Mouse (Mus musculus) limb, embryonic 12.5 days (tissue): ENCODE results near the gene Chrna5. TPM values are rescaled to one million over a fixed set of nuclear protein-coding genes. Genes with fewer than 3 reads are reported as not detected.

Source experiments
- ATAC-seq: fragments of 200-750 bp; cut with Nextera tagmentation; 2 replicates; pipeline ENCODE4 v1.8.0; 2017; ENCODE audit warnings: low read depth, moderate TSS enrichment; ENCODE audit not compliant: insufficient number of reproducible peaks, insufficient read depth, low FRiP score, low TSS enrichment
- H3K27ac ChIP-seq: fragments of 300-500 bp; sonication (generic); 2 replicates; pipeline ENCODE4 v1.5.1; 2016; ENCODE audit warnings: mild to moderate bottlenecking, moderate library complexity
- H3K27me3 ChIP-seq: fragments of 300-500 bp; sonication (generic); 2 replicates; pipeline ENCODE4 v1.6.1; 2016; ENCODE audit warnings: mild to moderate bottlenecking, moderate library complexity
- H3K36me3 ChIP-seq: fragments of 300-500 bp; sonication (generic); 2 replicates; pipeline ENCODE4 v1.6.1; 2016; ENCODE audit warnings: mild to moderate bottlenecking, moderate library complexity
- H3K4me1 ChIP-seq: fragments of 300-500 bp; sonication (generic); replicated peaks from 2 replicates; pipeline ENCODE4 v1.6.1; 2016
- H3K4me2 ChIP-seq: fragments of 300-500 bp; sonication (generic); 2 replicates; pipeline ENCODE4 v1.6.1; 2016; ENCODE audit warnings: mild to moderate bottlenecking, moderate library complexity
- H3K4me3 ChIP-seq: fragments of 300-500 bp; sonication (generic); replicated peaks from 2 replicates; pipeline ENCODE4 v1.5.1; 2016; ENCODE audit warnings: mild to moderate bottlenecking
- H3K9ac ChIP-seq: fragments of 300-500 bp; sonication (generic); replicated peaks from 2 replicates; pipeline ENCODE4 v1.6.1; 2016; ENCODE audit warnings: mild to moderate bottlenecking, moderate library complexity
- H3K9me3 ChIP-seq: fragments of 300-500 bp; sonication (generic); 2 replicates; pipeline ENCODE4 v1.6.1; 2016; ENCODE audit warnings: mild to moderate bottlenecking, moderate library complexity
- WGBS: fragments of 180-500 bp; shearing (Covaris S2); methylation state at CpG from one replicate; pipeline ENCODE4 v1.1.7; 2016; 5-methylcytosine and 5-hydroxymethylcytosine counted together
- polyA plus RNA-seq: library from polyadenylated mRNA; unstranded; fragments of >200 nt; fragmentation: Nextera tagmentation; extraction: Ambion mirVana; gene quantifications from 2 replicates; pipeline ENCODE4 v1.2.1, GENCODE M21; 2016

The Chrna5 gene
- polyA plus RNA-seq, 1 experiment from 2014 or later: 1.1 TPM

- Histone ChIP-seq H3K4me2 (no peak overlapping the region), H3K36me3 (no peaks in the 10 kb centered on the region), H3K9me3 (no peaks in the 10 kb centered on the region), H3K27ac (no peak overlapping the region), H3K4me1 (peaks cover 14% of the 10 kb centered on the region), H3K27me3 (peaks cover 49% of the 10 kb centered on the region), H3K4me3 (no peak overlapping the region), H3K9ac (no peak overlapping the region)
- WGBS: 30% methylated on average over 13 of the region's 13 CpGs
- no peak for ATAC-seq
Measured at GRCm38 (mm10) chr9:55023902-55024583, 43.4 kb downstream of the Chrna5 start.

DNA sequence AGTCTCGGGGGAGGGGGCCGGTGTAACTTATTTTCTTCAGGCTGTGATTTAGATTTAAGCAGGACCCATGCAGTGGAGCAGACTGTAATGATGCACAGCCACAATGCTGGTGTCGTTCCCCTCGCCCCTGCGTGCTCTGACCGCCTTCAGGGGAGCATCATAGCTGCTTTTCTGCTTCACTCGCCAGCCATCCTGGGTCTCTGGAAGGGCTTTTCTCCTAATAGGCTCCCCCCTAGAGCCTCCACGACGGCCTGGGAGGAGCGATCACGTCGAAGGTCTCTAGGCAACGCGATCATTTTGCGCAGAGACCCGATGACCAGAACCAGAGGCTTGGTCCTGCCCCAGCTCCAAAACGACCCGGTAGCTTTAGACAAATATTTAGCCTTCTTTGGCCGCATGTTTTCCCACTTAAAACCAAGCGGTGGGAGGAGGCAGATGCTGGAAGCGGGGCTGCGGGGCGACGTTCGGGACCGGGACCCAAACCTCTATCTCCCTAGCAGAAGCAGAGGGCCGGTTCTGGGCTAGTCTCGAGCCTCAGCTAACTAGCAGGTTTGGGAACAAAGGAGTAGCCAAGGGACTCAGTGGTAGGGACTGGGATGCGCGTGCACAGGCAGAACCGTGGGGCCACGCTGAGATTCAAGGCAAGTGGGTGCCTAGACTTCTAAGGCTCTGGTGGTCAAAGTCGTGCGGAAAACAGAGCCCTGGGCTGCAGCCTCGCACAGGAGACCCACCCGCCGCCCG, 45.0 kb downstream of the Chrna5 start:
- Histone ChIP-seq H3K4me2 (peak overlapping the region; percentile 75), H3K4me3 (peak overlapping the region; percentile 42), H3K36me3 (no peaks in the 10 kb centered on the region), H3K4me1 (peaks cover 14% of the 10 kb centered on the region), H3K27me3 (peaks cover 61% of the 10 kb centered on the region), H3K27ac (no peak overlapping the region), H3K9ac (no peak overlapping the region; the same call in 1 of the 2 replicates), H3K9me3 (no peaks in the 10 kb centered on the region)
- WGBS: 10% methylated on average over 38 of the region's 38 CpGs
- ATAC-seq: 0 out of 2 replicates have a peak, but pooled peaks have one; percentile 32

- peak; percentile 54; the same call in 1 of the 2 replicates for ATAC-seq
- H3K36me3 ChIP-seq: no peaks in the 10 kb centered on the region
- WGBS: 2% methylated on average over 38 of the region's 39 CpGs
- no peak within 1 kb of the TSS for H3K27ac ChIP-seq
- no peaks in the 10 kb centered on the region for H3K9me3 ChIP-seq
- peak within 1 kb of the TSS; percentile 75 for H3K4me2 ChIP-seq
- H3K4me3 ChIP-seq: peak within 1 kb of the TSS; percentile 42
- H3K27me3 ChIP-seq: peaks cover 61% of the 10 kb centered on the region
- peaks cover 14% of the 10 kb centered on the region for H3K4me1 ChIP-seq
- no peak within 1 kb of the TSS; the same call in 1 of the 2 replicates for H3K9ac ChIP-seq
Measured at GRCm38 (mm10) chr9:55026275-55026663, 45.6 kb downstream of the Chrna5 start, which contains the start of gene Chrna3. Gene Chrna3, minus strand, starts transcription at chr9:55026562.

- H3K27ac ChIP-seq: no peak overlapping the region
- H3K36me3 ChIP-seq: no peaks in the 10 kb centered on the region
- H3K9ac ChIP-seq: no peak overlapping the region
- H3K27me3 ChIP-seq: peaks cover 33% of the 10 kb centered on the region
- no peak overlapping the region for H3K4me3 ChIP-seq
- 58% methylated on average over 6 of the region's 6 CpGs for WGBS
- H3K4me1 ChIP-seq: peaks cover 2% of the 10 kb centered on the region
- ATAC-seq: no peak
- H3K4me2 ChIP-seq: no peak overlapping the region
- H3K9me3 ChIP-seq: no peaks in the 10 kb centered on the region
Measured at GRCm38 (mm10) chr9:55031435-55032167, 50.9 kb downstream of the Chrna5 start.

DNA sequence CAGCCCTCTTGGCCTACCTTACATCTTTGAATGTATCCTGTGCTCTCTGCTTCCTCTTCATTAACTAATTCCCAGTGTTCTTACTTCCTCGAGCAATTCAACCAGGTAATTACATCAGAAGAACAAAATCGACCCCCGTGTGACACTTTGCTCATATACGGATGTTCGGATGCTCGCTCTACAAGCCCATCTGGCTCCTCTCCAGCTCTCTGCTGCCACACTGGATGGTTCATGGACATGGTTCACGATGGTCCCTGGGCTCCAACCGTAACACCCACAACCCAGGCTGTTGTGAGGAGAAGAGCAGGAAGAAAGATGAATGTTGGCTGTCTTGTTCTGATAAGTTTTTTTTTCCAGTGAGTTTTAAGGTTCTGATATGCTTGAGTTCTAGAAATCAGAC, 58.3 kb downstream of the Chrna5 start:
- H3K27me3 ChIP-seq: peaks cover 5% of the 10 kb centered on the region; the same call in 1 of the 2 replicates
- no peaks in the 10 kb centered on the region for H3K9me3 ChIP-seq
- no peaks in the 10 kb centered on the region for H3K36me3 ChIP-seq
- H3K4me1 ChIP-seq: no peaks in the 10 kb centered on the region
- H3K4me3 ChIP-seq: no peak overlapping the region
- WGBS: 81% methylated on average over 8 of the region's 8 CpGs
- no peak for ATAC-seq
- H3K4me2 ChIP-seq: no peak overlapping the region
- no peak overlapping the region for H3K27ac ChIP-seq
- H3K9ac ChIP-seq: no peak overlapping the region

DNA sequence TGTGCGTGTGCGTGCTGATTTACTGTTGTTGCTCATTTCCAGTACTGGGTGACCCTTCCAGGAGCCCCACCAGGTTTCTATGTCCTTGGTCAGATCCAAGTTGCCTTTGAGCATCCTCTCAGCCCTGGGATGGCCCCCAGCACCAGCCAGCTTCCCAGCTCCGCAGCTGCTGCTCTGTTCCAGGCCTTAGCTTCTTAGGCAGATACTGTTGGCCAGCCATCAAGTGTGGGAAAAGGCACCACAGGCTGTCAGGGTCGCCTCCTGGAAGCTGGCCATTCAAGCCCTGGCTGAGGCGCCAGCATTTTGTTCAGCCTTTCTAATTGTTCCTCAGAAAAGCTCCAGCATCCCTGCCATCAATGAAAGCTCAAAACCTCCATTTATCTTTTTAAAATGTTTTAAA, 59.3 kb downstream of the Chrna5 start:
- Histone ChIP-seq H3K4me1 (no peaks in the 10 kb centered on the region), H3K4me3 (no peak overlapping the region), H3K27me3 (peaks cover 7% of the 10 kb centered on the region; the same call in 1 of the 2 replicates), H3K27ac (no peak overlapping the region), H3K9ac (no peak overlapping the region), H3K9me3 (no peaks in the 10 kb centered on the region), H3K36me3 (no peaks in the 10 kb centered on the region), H3K4me2 (no peak overlapping the region)
- WGBS: 75% methylated on average over 5 of the region's 5 CpGs
- no peak for ATAC-seq

DNA sequence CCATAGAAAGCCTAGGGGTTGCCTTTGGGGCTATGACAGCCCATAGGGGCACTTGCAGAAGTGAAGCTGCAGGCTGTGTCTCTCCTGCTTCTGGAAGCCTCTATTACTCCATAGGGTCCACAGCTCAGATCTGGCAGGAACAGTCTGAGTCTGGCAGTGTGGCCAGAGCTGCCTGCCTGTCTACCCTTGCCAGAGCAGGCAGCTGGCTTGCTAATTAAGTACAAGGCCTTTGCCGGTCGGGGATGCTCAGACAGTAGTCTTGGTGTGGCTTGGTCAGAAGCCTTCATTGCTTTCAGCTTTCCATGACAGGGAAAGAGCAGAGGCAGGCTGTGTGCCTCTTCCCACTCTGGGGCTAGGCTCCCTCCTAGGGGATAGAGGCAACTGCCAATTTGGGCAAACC, 60.7 kb downstream of the Chrna5 start:
- Histone ChIP-seq H3K27ac (no peak overlapping the region), H3K4me1 (no peaks in the 10 kb centered on the region), H3K9me3 (no peaks in the 10 kb centered on the region), H3K36me3 (no peaks in the 10 kb centered on the region), H3K4me2 (no peak overlapping the region), H3K4me3 (no peak overlapping the region), H3K27me3 (peaks cover 14% of the 10 kb centered on the region; the same call in 1 of the 2 replicates), H3K9ac (no peak overlapping the region)
- 47% methylated on average over 2 of the region's 2 CpGs for WGBS
- ATAC-seq: no peak

DNA sequence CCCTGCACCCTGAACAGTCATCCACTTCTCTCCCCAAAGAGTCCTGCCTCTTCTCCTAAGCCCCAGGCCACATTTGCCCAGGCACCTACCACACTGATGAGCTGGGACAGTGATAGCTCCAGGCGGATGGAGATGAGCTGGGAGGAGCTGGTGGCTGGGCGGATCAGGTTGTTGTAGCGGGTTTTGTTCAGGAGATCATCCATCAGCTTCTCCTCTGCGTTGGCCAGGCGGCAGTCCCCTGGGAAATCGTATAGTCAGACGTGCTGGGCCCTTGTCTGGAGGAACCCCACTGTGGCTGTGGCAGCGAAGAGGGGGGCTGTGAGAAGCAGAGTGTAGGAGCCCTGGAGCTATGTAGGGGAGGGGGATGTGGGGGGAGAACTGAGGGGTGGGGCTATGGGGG, 63.0 kb downstream of the Chrna5 start:
- Histone ChIP-seq H3K4me3 (no peak overlapping the region), H3K9ac (no peak overlapping the region), H3K27ac (no peak overlapping the region), H3K27me3 (peaks cover 22% of the 10 kb centered on the region; the same call in 1 of the 2 replicates), H3K36me3 (no peaks in the 10 kb centered on the region), H3K4me2 (peak overlapping the region; percentile 10; the same call in 1 of the 2 replicates), H3K4me1 (peaks cover 8% of the 10 kb centered on the region), H3K9me3 (no peaks in the 10 kb centered on the region)
- 7% methylated on average over 8 of the region's 8 CpGs for WGBS
- no peak for ATAC-seq

DNA sequence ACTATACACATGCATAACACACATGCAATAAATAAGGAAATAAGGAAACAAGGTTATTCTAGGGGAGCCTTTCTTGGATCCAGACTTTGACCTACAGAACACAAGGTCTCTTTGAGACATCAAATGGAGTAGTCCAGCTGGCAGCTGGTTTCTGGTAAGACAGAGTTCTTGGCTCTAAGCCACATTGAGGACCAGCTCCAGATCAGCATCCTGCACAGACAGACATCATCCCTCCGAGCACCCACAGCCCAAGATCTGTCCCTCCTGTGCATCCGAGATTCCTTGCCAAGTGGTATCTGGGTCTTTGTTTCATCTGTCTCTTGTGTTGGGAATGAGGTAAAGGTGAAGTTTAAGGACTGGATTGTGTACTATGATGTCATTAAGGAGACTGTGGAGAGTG, 64.3 kb downstream of the Chrna5 start:
- 79% methylated on average over 2 of the region's 2 CpGs for WGBS
- peaks cover 11% of the 10 kb centered on the region for H3K4me1 ChIP-seq

GRCm38 (mm10) chr9:55046764-55047163, 66.1 kb downstream of the Chrna5 start:
- ATAC-seq: no peak
- Histone ChIP-seq H3K4me3 (no peak overlapping the region), H3K4me2 (no peak overlapping the region), H3K9ac (no peak overlapping the region), H3K27me3 (peaks cover 22% of the 10 kb centered on the region; the same call in 1 of the 2 replicates), H3K9me3 (no peaks in the 10 kb centered on the region; the same call in 1 of the 2 replicates), H3K27ac (no peak overlapping the region), H3K4me1 (peaks cover 11% of the 10 kb centered on the region), H3K36me3 (no peaks in the 10 kb centered on the region)
- 3% methylated on average over 3 of the region's 3 CpGs for WGBS

More for the DNA sequence above, 64.3 kb downstream of the Chrna5 start:
- Histone ChIP-seq H3K9me3 (no peaks in the 10 kb centered on the region), H3K27ac (no peak overlapping the region), H3K36me3 (no peaks in the 10 kb centered on the region), H3K9ac (no peak overlapping the region), H3K4me2 (no peak overlapping the region), H3K4me3 (no peak overlapping the region), H3K27me3 (peaks cover 22% of the 10 kb centered on the region; the same call in 1 of the 2 replicates)
- ATAC-seq: no peak
